Comparison of ENCODE assay signal across 20 mouse cellular contexts in genomic region chr12:45030681-45031080, GRCm38 (mm10). TPM values are rescaled to one million over a fixed set of nuclear protein-coding genes. Genes with fewer than 3 reads are reported as not detected.
DNase-seq lines count a peak whose midpoint lies in the region; TF ChIP-seq lines count a peak whose summit lies in the region.
"Had no signal": no experiment of that assay in that cellular context is flagged by ENCODE, and none has a peak within 500 bp of the region (broad histone marks: within the 10 kb centered on the region; RNA-seq: fewer than 3 reads in every experiment).

No protein-coding gene starts in this region.

- no peak overlapping the region for H3K4me3 ChIP-seq in layer of hippocampus, adult 2 months
- H3K4me3 ChIP-seq: embryonic facial prominence, embryonic 15.5 days; erythroblast, embryonic 14.5 days; forebrain, embryonic 10.5 days; forebrain, embryonic 15.5 days; heart, embryonic 13.5 days; hindbrain, embryonic 15.5 days had no signal

- peak; percentile 27 for DNase-seq in right cerebral cortex, adult 18-20 months
- DNase-seq in right cerebral cortex, postnatal 4 days = no peak
- DNase-seq in layer of hippocampus, adult 2 months (ENCODE audit: low spot score in 2 of 2) = peak; percentile 76
- peak; percentile 57 to 75 for DNase-seq in layer of hippocampus, postnatal 14 days (ENCODE audit: low spot score in 2 of 2)
- no peak for DNase-seq in urinary bladder, postnatal 10 days (ENCODE audit: low spot score)
- no peak for DNase-seq in right cerebral cortex, postnatal 36 days (ENCODE audit: low spot score in 2 of 2)
- no peak for DNase-seq in lung, postnatal 14 days
- DNase-seq: adrenal gland, adult 8-10 months; cerebellum, adult 18-20 months; cerebellum, postnatal 10 days; embryo, embryonic 11 days; gastrocnemius, postnatal 25 days; heart, adult 11 months; heart, postnatal 36 days had no signal

- no peak for TF ChIP-seq CTCF in layer of hippocampus, adult 2 months (conservative IDR thresholded peaks at IDR 0.05)

- peak overlapping the region; percentile 77 for H3K27ac ChIP-seq in layer of hippocampus, adult 2 months
- H3K27ac ChIP-seq: embryonic facial prominence, embryonic 15.5 days; forebrain, embryonic 10.5 days; forebrain, embryonic 15.5 days; heart, embryonic 13.5 days; hindbrain, embryonic 15.5 days had no signal

RNA-seq across cellular contexts. Expression of gene Stxbp6, which starts 43.8 kb away (rescaled TPM):
- total RNA-seq in layer of hippocampus, adult 2 months (2021) = 100 to 1,000 TPM in 1 of 2 experiments, 10 to 100 TPM in 1; 83.6 to 100 TPM
- total RNA-seq in layer of hippocampus, postnatal 14 days (2021) = 10 to 100 TPM; 45.5 to 54.8 TPM

Comparison
In these comparisons a context has a peak if more than half of its experiments do, and no peak if none do; other contexts are left out.
1. DNase-seq: peak in right cerebral cortex, adult 18-20 months (single experiment), layer of hippocampus, adult 2 months (2 of 2) and layer of hippocampus, postnatal 14 days (2 of 2); none in right cerebral cortex, postnatal 4 days (single experiment), urinary bladder, postnatal 10 days (single experiment), right cerebral cortex, postnatal 36 days (0 of 2) and lung, postnatal 14 days (single experiment).